Mouse (Mus musculus) midbrain, embryonic 10.5 days (tissue): ENCODE data around the gene Gfer. TPM values are rescaled to one million over a fixed set of nuclear protein-coding genes. Genes with fewer than 3 reads are reported as not detected.

Experiments
- DNase-seq: peaks from one replicate; pipeline ENCODE4 v3.0.0-alpha.2; 2017; ENCODE audit warnings: low spot score
- H3K27ac ChIP-seq: fragments of 300-500 bp; sonication (generic); replicated peaks from 2 replicates; pipeline ENCODE4 v1.5.1; 2016; ENCODE audit warnings: mild to moderate bottlenecking
- H3K27me3 ChIP-seq: fragments of 300-500 bp; sonication (generic); 2 replicates; pipeline ENCODE4 v1.6.1; 2016; ENCODE audit warnings: low read depth, mild to moderate bottlenecking; ENCODE audit not compliant: poor library complexity, severe bottlenecking
- H3K36me3 ChIP-seq: fragments of 300-500 bp; sonication (generic); 2 replicates; pipeline ENCODE4 v1.6.1; 2016; ENCODE audit warnings: mild to moderate bottlenecking, moderate library complexity
- H3K4me1 ChIP-seq: fragments of 300-500 bp; sonication (generic); 2 replicates; pipeline ENCODE4 v1.6.1; 2016
- H3K4me3 ChIP-seq: fragments of 300-500 bp; sonication (generic); 2 replicates; pipeline ENCODE4 v1.5.1; 2016; ENCODE audit warnings: mild to moderate bottlenecking, moderate library complexity
- H3K9me3 ChIP-seq: fragments of 300-500 bp; sonication (generic); replicated peaks from 2 replicates; pipeline ENCODE4 v1.6.1; 2016; ENCODE audit warnings: mild to moderate bottlenecking
- WGBS: fragments of 180-500 bp; shearing (Covaris S2); methylation state at CpG from one replicate; pipeline ENCODE4 v1.1.7; 2016; 5-methylcytosine and 5-hydroxymethylcytosine counted together
- polyA plus RNA-seq: library from polyadenylated mRNA; unstranded; fragments of >200 nt; fragmentation: Nextera tagmentation; extraction: Ambion mirVana; gene quantifications from 2 replicates; pipeline ENCODE4 v1.2.1, GENCODE M21; 2016

The Gfer gene
- polyA plus RNA-seq, 1 experiment from 2014 or later = 58.5 TPM

GRCm38 (mm10) chr17:24697985-24698384, 2.0 kb upstream of the Gfer start:
- H3K27ac ChIP-seq = no peak overlapping the region
- H3K9me3 ChIP-seq = no peaks in the 10 kb centered on the region
- peaks cover 48% of the 10 kb centered on the region for H3K36me3 ChIP-seq
- peaks cover 31% of the 10 kb centered on the region for H3K4me1 ChIP-seq
- H3K27me3 ChIP-seq = peaks cover 3% of the 10 kb centered on the region; the same call in 1 of the 2 replicates
- no peak overlapping the region for H3K4me3 ChIP-seq
- no peak for DNase-seq
- WGBS = 20% methylated on average over 5 of the region's 5 CpGs

GRCm38 (mm10) chr17:24695326-24696010, 488 bp downstream of the Gfer start:
- DNase-seq = no peak
- WGBS = 8% methylated on average over 51 of the region's 51 CpGs
- H3K4me1 ChIP-seq = peaks cover 31% of the 10 kb centered on the region

GRCm38 (mm10) chr17:24692385-24692784, 3.6 kb downstream of the Gfer start:
- 91% methylated on average over 5 of the region's 5 CpGs for WGBS
- no peak overlapping the region; the same call in 1 of the 2 replicates for H3K4me3 ChIP-seq
- DNase-seq = no peak
- H3K9me3 ChIP-seq = no peaks in the 10 kb centered on the region
- peaks cover 50% of the 10 kb centered on the region for H3K4me1 ChIP-seq
- no peak overlapping the region for H3K27ac ChIP-seq
- peaks cover 50% of the 10 kb centered on the region for H3K27me3 ChIP-seq
- H3K36me3 ChIP-seq = peaks cover 23% of the 10 kb centered on the region

More at GRCm38 (mm10) chr17:24695326-24696010, 488 bp downstream of the Gfer start:
- Histone ChIP-seq H3K9me3 (no peaks in the 10 kb centered on the region), H3K27me3 (peaks cover 23% of the 10 kb centered on the region), H3K36me3 (peaks cover 35% of the 10 kb centered on the region), H3K4me3 (peak overlapping the region; percentile 88), H3K27ac (peak overlapping the region; percentile 92)

- peak within 1 kb of the TSS; percentile 81 for H3K4me3 ChIP-seq
- peaks cover 23% of the 10 kb centered on the region for H3K36me3 ChIP-seq
- under 1% methylated on average over 55 of the region's 55 CpGs for WGBS
- peak; percentile 55 for DNase-seq
- H3K4me1 ChIP-seq = peaks cover 36% of the 10 kb centered on the region
- no peaks in the 10 kb centered on the region for H3K9me3 ChIP-seq
- peak within 1 kb of the TSS; percentile 80 for H3K27ac ChIP-seq
- H3K27me3 ChIP-seq = peaks cover 68% of the 10 kb centered on the region
Measured at GRCm38 (mm10) chr17:24689251-24690081, 6.5 kb downstream of the Gfer start, which contains the start of gene Syngr3. Syngr3 (minus strand) TSS chr17:24689955.

- H3K27me3 ChIP-seq = peaks cover 67% of the 10 kb centered on the region
- WGBS = 20% methylated on average over 23 of the region's 23 CpGs
Measured at GRCm38 (mm10) chr17:24687599-24687998, 8.4 kb downstream of the Gfer start.

GRCm38 (mm10) chr17:24687146-24687595, 8.8 kb downstream of the Gfer start:
- Histone ChIP-seq H3K4me3 (peak overlapping the region; percentile 44), H3K27me3 (peaks cover 63% of the 10 kb centered on the region), H3K9me3 (no peaks in the 10 kb centered on the region), H3K36me3 (peaks cover 8% of the 10 kb centered on the region), H3K4me1 (peaks cover 31% of the 10 kb centered on the region), H3K27ac (0 out of 2 replicates have a peak overlapping the region, but pooled peaks have one; percentile 4)
- 2% methylated on average over 25 of the region's 25 CpGs for WGBS
- DNase-seq = peak; percentile 47

More at GRCm38 (mm10) chr17:24687599-24687998, 8.4 kb downstream of the Gfer start:
- no peak for DNase-seq
- H3K4me1 ChIP-seq = peaks cover 31% of the 10 kb centered on the region
- H3K4me3 ChIP-seq = peak overlapping the region; percentile 44
- no peaks in the 10 kb centered on the region for H3K9me3 ChIP-seq
- 0 out of 2 replicates have a peak overlapping the region, but pooled peaks have one; percentile 4 for H3K27ac ChIP-seq
- H3K36me3 ChIP-seq = peaks cover 8% of the 10 kb centered on the region

GRCm38 (mm10) chr17:24686514-24686913, 9.4 kb downstream of the Gfer start:
- WGBS = 31% methylated on average over 16 of the region's 16 CpGs
- Histone ChIP-seq H3K36me3 (peaks cover 11% of the 10 kb centered on the region), H3K4me3 (peak overlapping the region; percentile 28), H3K27ac (no peak overlapping the region), H3K9me3 (no peaks in the 10 kb centered on the region), H3K4me1 (peaks cover 31% of the 10 kb centered on the region), H3K27me3 (peaks cover 59% of the 10 kb centered on the region)
- peak; percentile 47 for DNase-seq

- no peaks in the 10 kb centered on the region for H3K9me3 ChIP-seq
- no peaks in the 10 kb centered on the region for H3K4me1 ChIP-seq
- peaks cover 65% of the 10 kb centered on the region for H3K36me3 ChIP-seq
- H3K27ac ChIP-seq = no peak overlapping the region
- WGBS = 95% methylated on average over 24 of the region's 24 CpGs
- no peak overlapping the region for H3K4me3 ChIP-seq
- no peak for DNase-seq
- no peaks in the 10 kb centered on the region for H3K27me3 ChIP-seq
Measured at GRCm38 (mm10) chr17:24677500-24678080, 18.4 kb downstream of the Gfer start.

GRCm38 (mm10) chr17:24676877-24677276, 19.1 kb downstream of the Gfer start:
- H3K36me3 ChIP-seq = peaks cover 58% of the 10 kb centered on the region
- 93% methylated on average over 5 of the region's 5 CpGs for WGBS

GRCm38 (mm10) chr17:24676187-24676586, 19.8 kb downstream of the Gfer start:
- peak; percentile 63 for DNase-seq
- 64% methylated on average over 2 of the region's 2 CpGs for WGBS

More at GRCm38 (mm10) chr17:24676877-24677276, 19.1 kb downstream of the Gfer start:
- Histone ChIP-seq H3K4me3 (no peak overlapping the region), H3K27ac (no peak overlapping the region), H3K4me1 (peaks cover 5% of the 10 kb centered on the region), H3K9me3 (no peaks in the 10 kb centered on the region), H3K27me3 (no peaks in the 10 kb centered on the region)
- no peak for DNase-seq

GRCm38 (mm10) chr17:24674277-24674676, 21.7 kb downstream of the Gfer start:
- H3K27me3 ChIP-seq = no peaks in the 10 kb centered on the region
- H3K4me3 ChIP-seq = no peak overlapping the region
- no peak for DNase-seq
- peaks cover 25% of the 10 kb centered on the region for H3K4me1 ChIP-seq
- WGBS = 92% methylated on average over 7 of the region's 7 CpGs
- H3K9me3 ChIP-seq = no peaks in the 10 kb centered on the region
- no peak overlapping the region for H3K27ac ChIP-seq
- peaks cover 32% of the 10 kb centered on the region for H3K36me3 ChIP-seq

More at GRCm38 (mm10) chr17:24676187-24676586, 19.8 kb downstream of the Gfer start:
- no peak overlapping the region for H3K27ac ChIP-seq
- H3K4me1 ChIP-seq = peaks cover 12% of the 10 kb centered on the region
- no peaks in the 10 kb centered on the region for H3K9me3 ChIP-seq
- peaks cover 51% of the 10 kb centered on the region for H3K36me3 ChIP-seq
- H3K4me3 ChIP-seq = no peak overlapping the region
- H3K27me3 ChIP-seq = no peaks in the 10 kb centered on the region

- 39% methylated on average over 5 of the region's 5 CpGs for WGBS
- H3K27me3 ChIP-seq = no peaks in the 10 kb centered on the region
- H3K9me3 ChIP-seq = no peaks in the 10 kb centered on the region
- H3K4me1 ChIP-seq = peaks cover 34% of the 10 kb centered on the region
- no peak overlapping the region for H3K4me3 ChIP-seq
- no peak for DNase-seq
- H3K36me3 ChIP-seq = peaks cover 11% of the 10 kb centered on the region
- no peak overlapping the region for H3K27ac ChIP-seq
Measured at GRCm38 (mm10) chr17:24672141-24672540, 23.8 kb downstream of the Gfer start.
